Mouse (Mus musculus) ZHBTc4 (cell line): Measurements from ENCODE around the gene Apol7c.
"Not testable (repeated sequence)": the region's sequence is repeated elsewhere in the genome, so short reads cannot be mapped to it uniquely, and the experiment has no call there.

Source experiments
- DNase-seq: peaks from one replicate; pipeline ENCODE4 v3.0.0-alpha.2; 2011; ENCODE audit warnings: low read depth, low spot score

The Apol7c gene

GRCm38 (mm10) chr15:77533216-77533615 lies at the start of gene Apol7c:
TSS of gene Apol7c (minus strand) at chr15:77533316.
- DNase-seq, result no peak

GRCm38 (mm10) chr15:77581681-77582080 lies 48.6 kb upstream of the Apol7c start:
- no peak for DNase-seq

GRCm38 (mm10) chr15:77579311-77579710 lies 46.2 kb upstream of the Apol7c start:
- DNase-seq, result no peak

- no peak for DNase-seq
Measured at GRCm38 (mm10) chr15:77578801-77579200, 45.7 kb upstream of the Apol7c start.

GRCm38 (mm10) chr15:77563219-77563618 lies 30.1 kb upstream of the Apol7c start:
- DNase-seq, result no peak

GRCm38 (mm10) chr15:77561792-77562191 lies 28.7 kb upstream of the Apol7c start, which contains the start of gene 1700025B11Rik:
TSS of gene 1700025B11Rik (minus strand) at chr15:77561892.
- DNase-seq, result no peak

- not testable (repeated sequence) for DNase-seq
Measured at GRCm38 (mm10) chr15:77539221-77539620, 6.1 kb upstream of the Apol7c start.

GRCm38 (mm10) chr15:77523186-77523843 lies 9.8 kb downstream of the Apol7c start:
- DNase-seq, result peak; percentile 65

- DNase-seq, result not testable (repeated sequence)
Measured at GRCm38 (mm10) chr15:77520596-77520995, 12.5 kb downstream of the Apol7c start.

GRCm38 (mm10) chr15:77507966-77508365 lies 25.1 kb downstream of the Apol7c start, which contains the start of gene Apol11a:
TSS of gene Apol11a (plus strand) at chr15:77508271.
- DNase-seq, result not testable (repeated sequence)

GRCm38 (mm10) chr15:77494694-77495093 lies 38.4 kb downstream of the Apol7c start:
- DNase-seq, result not testable (repeated sequence)

GRCm38 (mm10) chr15:77493181-77493580 lies 39.9 kb downstream of the Apol7c start:
- not testable (repeated sequence) for DNase-seq

GRCm38 (mm10) chr15:77482140-77482794 lies 50.8 kb downstream of the Apol7c start:
- DNase-seq, result no peak

- DNase-seq, result not testable (repeated sequence)
Measured at GRCm38 (mm10) chr15:77476693-77477092, 56.4 kb downstream of the Apol7c start, which contains the start of gene Apol10a. TSS of gene Apol10a (plus strand) at chr15:77477047.
